Mouse (Mus musculus): ENCODE measurements around the gene Nav1.

GRCm38 (mm10) chr1:135452259-135452658, 154.8 kb downstream of the Nav1 start:
- TF ChIP-seq CTCF (IDR thresholded peaks at IDR 0.05; ENCODE audit: low read depth, low read length) = peak; percentile 60
- TF ChIP-seq POLR2A (IDR thresholded peaks at IDR 0.05; ENCODE audit: insufficient read depth, low read length) = no peak
